Mouse (Mus musculus) embryonic facial prominence, embryonic 13.5 days (tissue): ENCODE measurements around the gene Cdk20. TPM values are rescaled to one million over a fixed set of nuclear protein-coding genes. Genes with fewer than 3 reads are reported as not detected.
A peak's percentile ranks its signal among the peaks of the same experiment; 100 is the strongest.

Experiments
- ATAC-seq: fragments of 200-750 bp; cut with Nextera tagmentation; 2 replicates; pipeline ENCODE4 v1.8.0; 2017; ENCODE audit warnings: low read depth; ENCODE audit not compliant: insufficient number of reproducible peaks, insufficient read depth, low FRiP score, low TSS enrichment
- H3K27ac ChIP-seq: fragments of 300-500 bp; sonication (generic); 2 replicates; pipeline ENCODE4 v1.5.1; 2015; ENCODE audit warnings: moderate library complexity, mild to moderate bottlenecking, inconsistent platforms
- H3K27me3 ChIP-seq: fragments of 300-500 bp; sonication (generic); 2 replicates; pipeline ENCODE4 v1.6.1; 2015; ENCODE audit warnings: mild to moderate bottlenecking, inconsistent platforms
- H3K36me3 ChIP-seq: fragments of 300-500 bp; sonication (generic); 2 replicates; pipeline ENCODE4 v1.6.1; 2015; ENCODE audit warnings: mild to moderate bottlenecking, inconsistent platforms
- H3K4me1 ChIP-seq: fragments of 300-500 bp; sonication (generic); 2 replicates; pipeline ENCODE4 v1.6.1; 2015; ENCODE audit warnings: inconsistent platforms
- H3K4me2 ChIP-seq: fragments of 300-500 bp; sonication (generic); 2 replicates; pipeline ENCODE4 v1.6.1; 2015; ENCODE audit warnings: moderate library complexity, mild to moderate bottlenecking, inconsistent platforms
- H3K4me3 ChIP-seq: fragments of 300-500 bp; sonication (generic); 2 replicates; pipeline ENCODE4 v1.5.1; 2015; ENCODE audit warnings: mild to moderate bottlenecking, inconsistent platforms
- H3K9ac ChIP-seq: fragments of 300-500 bp; sonication (generic); 2 replicates; pipeline ENCODE4 v1.6.1; 2015; ENCODE audit warnings: mild to moderate bottlenecking, inconsistent platforms
- H3K9me3 ChIP-seq: fragments of 300-500 bp; sonication (generic); 2 replicates; pipeline ENCODE4 v1.6.1; 2016; ENCODE audit warnings: inconsistent platforms
- WGBS: fragments of 180-500 bp; shearing (Covaris S2); methylation state at CpG from one replicate; pipeline ENCODE4 v1.1.7; 2015; ENCODE audit warnings: mixed read lengths; 5-methylcytosine and 5-hydroxymethylcytosine counted together
- polyA plus RNA-seq: library from polyadenylated mRNA; unstranded; fragments of >200 nt; fragmentation: Nextera tagmentation; extraction: Ambion mirVana; gene quantifications from 2 replicates; pipeline ENCODE4 v1.2.1, GENCODE M21; 2015

Gene Cdk20
- polyA plus RNA-seq = 15.8 and 16.6 TPM in 2 replicates

GRCm38 (mm10) chr13:64432017-64432995 is at the start of gene Cdk20:
TSS of gene Cdk20 (plus strand) at chr13:64432314.
- H3K27ac ChIP-seq = peak within 1 kb of the TSS; percentile 92
- peak within 1 kb of the TSS; percentile 69 for H3K4me3 ChIP-seq
- H3K9ac ChIP-seq = peak within 1 kb of the TSS; percentile 77
- ATAC-seq = peak; percentile 99
- H3K4me2 ChIP-seq = peak within 1 kb of the TSS; percentile 77
- 0 out of 2 replicates have a peak, but pooled peaks cover 4% of the 10 kb centered on the region for H3K36me3 ChIP-seq
- no peaks in the 10 kb centered on the region for H3K9me3 ChIP-seq
- under 1% methylated on average over 57 of the region's 57 CpGs for WGBS
- no peaks in the 10 kb centered on the region for H3K27me3 ChIP-seq
- peaks cover 12% of the 10 kb centered on the region for H3K4me1 ChIP-seq

GRCm38 (mm10) chr13:64384937-64385336 is 47.2 kb upstream of the Cdk20 start:
- no peak overlapping the region for H3K4me3 ChIP-seq
- H3K4me1 ChIP-seq = no peaks in the 10 kb centered on the region
- no peaks in the 10 kb centered on the region for H3K9me3 ChIP-seq
- H3K27ac ChIP-seq = no peak overlapping the region
- 89% methylated on average over 3 of the region's 3 CpGs for WGBS
- no peaks in the 10 kb centered on the region for H3K27me3 ChIP-seq
- H3K9ac ChIP-seq = no peak overlapping the region
- no peaks in the 10 kb centered on the region for H3K36me3 ChIP-seq
- H3K4me2 ChIP-seq = no peak overlapping the region
- ATAC-seq = no peak

- 54% methylated on average over 2 of the region's 2 CpGs for WGBS
- H3K27me3 ChIP-seq = no peaks in the 10 kb centered on the region
Measured at GRCm38 (mm10) chr13:64386048-64386447, 46.1 kb upstream of the Cdk20 start.

GRCm38 (mm10) chr13:64388415-64388814 is 43.7 kb upstream of the Cdk20 start:
- Histone ChIP-seq H3K27ac (no peak overlapping the region), H3K27me3 (no peaks in the 10 kb centered on the region), H3K36me3 (no peaks in the 10 kb centered on the region), H3K4me3 (no peak overlapping the region), H3K9me3 (no peaks in the 10 kb centered on the region), H3K9ac (no peak overlapping the region), H3K4me2 (no peak overlapping the region), H3K4me1 (no peaks in the 10 kb centered on the region)
- no peak for ATAC-seq
- 51% methylated on average over 4 of the region's 4 CpGs for WGBS

More at GRCm38 (mm10) chr13:64386048-64386447, 46.1 kb upstream of the Cdk20 start:
- Histone ChIP-seq H3K4me3 (no peak overlapping the region), H3K4me1 (no peaks in the 10 kb centered on the region), H3K9me3 (no peaks in the 10 kb centered on the region), H3K36me3 (no peaks in the 10 kb centered on the region), H3K4me2 (no peak overlapping the region), H3K9ac (no peak overlapping the region), H3K27ac (no peak overlapping the region)
- ATAC-seq = no peak

- no peaks in the 10 kb centered on the region for H3K36me3 ChIP-seq
- no peak overlapping the region for H3K27ac ChIP-seq
- H3K4me1 ChIP-seq = peaks cover 6% of the 10 kb centered on the region
- 68% methylated on average over 8 of the region's 8 CpGs for WGBS
- no peak overlapping the region for H3K9ac ChIP-seq
- no peak overlapping the region for H3K4me2 ChIP-seq
- no peaks in the 10 kb centered on the region for H3K9me3 ChIP-seq
- no peaks in the 10 kb centered on the region for H3K27me3 ChIP-seq
- H3K4me3 ChIP-seq = no peak overlapping the region
- no peak for ATAC-seq
Measured at GRCm38 (mm10) chr13:64396979-64397378, 35.1 kb upstream of the Cdk20 start.

- Histone ChIP-seq H3K4me1 (peaks cover 11% of the 10 kb centered on the region), H3K27me3 (no peaks in the 10 kb centered on the region), H3K27ac (no peak overlapping the region), H3K9me3 (no peaks in the 10 kb centered on the region), H3K4me2 (no peak overlapping the region), H3K9ac (no peak overlapping the region), H3K4me3 (no peak overlapping the region), H3K36me3 (no peaks in the 10 kb centered on the region)
- WGBS = 93% methylated on average over 1 of the region's 1 CpGs
- ATAC-seq = no peak
Measured at GRCm38 (mm10) chr13:64398065-64398464, 34.0 kb upstream of the Cdk20 start.

- H3K4me3 ChIP-seq = no peak overlapping the region
- H3K4me2 ChIP-seq = no peak overlapping the region
- no peaks in the 10 kb centered on the region for H3K36me3 ChIP-seq
- peaks cover 11% of the 10 kb centered on the region for H3K4me1 ChIP-seq
- H3K9ac ChIP-seq = no peak overlapping the region
- no peaks in the 10 kb centered on the region for H3K27me3 ChIP-seq
- ATAC-seq = no peak
- no peaks in the 10 kb centered on the region for H3K9me3 ChIP-seq
- 0 out of 2 replicates have a peak overlapping the region, but pooled peaks have one; percentile 52 for H3K27ac ChIP-seq
- 80% methylated on average over 3 of the region's 3 CpGs for WGBS
Measured at GRCm38 (mm10) chr13:64399906-64400305, 32.2 kb upstream of the Cdk20 start.

DNA sequence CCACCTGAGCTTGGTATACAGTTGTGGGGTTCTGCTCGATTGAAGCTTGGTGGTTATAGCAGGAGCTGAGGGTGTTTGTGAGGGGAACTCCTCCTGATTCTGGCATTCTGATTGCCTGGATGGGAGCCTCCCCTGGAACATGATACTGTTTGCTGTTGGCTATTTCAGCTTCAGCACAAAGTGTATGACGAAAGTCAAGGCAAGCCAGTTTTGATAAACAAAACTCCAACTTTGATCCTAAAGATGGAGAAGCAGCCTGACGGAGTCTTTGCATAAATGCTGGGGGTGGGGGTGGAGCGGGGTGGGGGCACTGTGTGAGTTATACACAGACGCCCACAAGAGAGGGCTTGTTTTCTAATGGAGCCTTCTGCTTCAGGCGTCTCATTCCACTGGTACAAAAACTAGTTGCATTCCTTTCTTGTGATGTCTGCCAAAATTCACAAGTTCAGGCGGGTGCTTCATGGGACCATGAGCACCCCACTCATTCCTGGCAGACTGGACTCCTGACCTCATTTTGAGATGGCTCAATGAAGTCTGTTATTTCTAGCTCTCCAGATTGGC is 31.2 kb upstream of the Cdk20 start:
- Histone ChIP-seq H3K9ac (no peak overlapping the region), H3K27ac (peak overlapping the region; percentile 52), H3K27me3 (no peaks in the 10 kb centered on the region), H3K36me3 (no peaks in the 10 kb centered on the region), H3K9me3 (no peaks in the 10 kb centered on the region), H3K4me3 (no peak overlapping the region), H3K4me2 (peak overlapping the region; percentile 33), H3K4me1 (peaks cover 11% of the 10 kb centered on the region)
- WGBS = 24% methylated on average over 7 of the region's 7 CpGs
- peak; percentile 69 for ATAC-seq

DNA sequence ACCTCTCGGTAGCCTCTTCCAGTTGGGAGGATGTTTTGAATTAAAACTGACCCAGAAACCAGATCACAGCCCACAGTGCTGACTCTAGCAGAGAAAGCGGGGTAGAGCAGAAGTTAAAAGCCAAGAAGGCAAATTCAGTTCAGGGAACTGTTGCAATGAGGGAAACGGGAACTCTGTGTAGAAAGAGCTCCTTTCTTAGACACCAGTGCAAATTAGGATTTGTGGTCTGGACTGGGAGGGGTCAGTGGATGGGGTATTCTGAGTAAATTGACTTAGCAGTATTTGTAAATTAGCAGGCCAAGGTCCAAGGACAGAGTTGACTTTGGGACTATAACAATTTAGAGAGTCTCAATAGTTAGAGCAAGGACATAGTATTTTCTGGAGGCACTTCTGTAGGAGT is 30.1 kb upstream of the Cdk20 start:
- WGBS = 44% methylated on average over 3 of the region's 3 CpGs
- H3K9me3 ChIP-seq = no peaks in the 10 kb centered on the region
- ATAC-seq = no peak
- no peak overlapping the region for H3K9ac ChIP-seq
- no peaks in the 10 kb centered on the region for H3K36me3 ChIP-seq
- H3K27me3 ChIP-seq = no peaks in the 10 kb centered on the region
- peak overlapping the region; percentile 29; the same call in 1 of the 2 replicates for H3K27ac ChIP-seq
- H3K4me2 ChIP-seq = no peak overlapping the region
- H3K4me3 ChIP-seq = no peak overlapping the region
- H3K4me1 ChIP-seq = peaks cover 11% of the 10 kb centered on the region

DNA sequence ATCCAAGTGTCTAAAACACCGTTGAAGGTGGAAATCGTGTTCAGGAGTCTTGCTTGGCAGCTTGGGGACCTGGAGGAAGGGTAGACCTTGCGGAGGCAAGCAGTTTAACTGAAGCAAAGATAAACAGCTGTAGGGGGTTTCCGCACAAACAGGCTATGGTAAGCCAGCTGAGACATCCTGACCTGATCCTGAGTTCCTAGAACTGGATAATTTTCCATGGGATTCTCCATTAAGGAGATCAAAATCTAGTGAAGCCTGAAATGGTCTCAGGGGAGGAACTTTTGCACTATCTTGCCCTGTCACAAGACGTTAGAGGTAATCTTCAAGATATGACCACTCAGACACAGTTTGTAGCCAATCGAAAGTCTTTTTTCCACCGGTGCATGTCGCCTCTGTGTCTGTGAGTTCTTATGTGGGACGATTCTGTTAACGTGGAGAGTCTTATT is 29.6 kb upstream of the Cdk20 start:
- H3K27ac ChIP-seq = peak overlapping the region; percentile 29; the same call in 1 of the 2 replicates
- no peaks in the 10 kb centered on the region for H3K9me3 ChIP-seq
- no peak overlapping the region for H3K4me2 ChIP-seq
- no peak for ATAC-seq
- WGBS = 79% methylated on average over 10 of the region's 10 CpGs
- no peak overlapping the region for H3K9ac ChIP-seq
- no peak overlapping the region for H3K4me3 ChIP-seq
- H3K4me1 ChIP-seq = peaks cover 11% of the 10 kb centered on the region
- no peaks in the 10 kb centered on the region for H3K27me3 ChIP-seq
- H3K36me3 ChIP-seq = no peaks in the 10 kb centered on the region

DNA sequence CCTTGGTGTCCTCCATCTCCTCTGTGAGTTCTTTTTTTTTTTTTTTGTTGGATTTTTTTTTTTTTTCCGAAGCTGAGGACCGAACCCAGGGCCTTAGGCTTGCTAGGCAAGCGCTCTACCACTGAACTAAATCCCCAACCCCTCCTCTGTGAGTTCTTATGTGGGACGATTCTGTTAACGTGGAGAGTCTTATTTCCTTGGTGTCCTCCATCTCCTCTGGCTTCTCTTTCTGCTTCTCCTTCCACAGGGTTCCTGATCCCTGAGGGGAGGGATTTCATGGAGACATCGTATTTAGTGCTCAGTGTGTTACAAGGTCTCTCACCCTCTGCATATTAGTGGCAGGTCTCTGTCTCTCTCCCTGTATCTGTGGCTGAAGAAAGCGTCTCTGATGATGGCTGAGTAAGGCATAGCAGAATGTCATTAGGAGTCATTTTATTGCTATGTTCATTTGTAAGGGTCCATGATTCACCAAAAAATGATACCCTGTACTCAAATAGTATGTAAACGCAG is 29.1 kb upstream of the Cdk20 start:
- H3K4me2 ChIP-seq = no peak overlapping the region
- peaks cover 11% of the 10 kb centered on the region for H3K4me1 ChIP-seq
- H3K9me3 ChIP-seq = no peaks in the 10 kb centered on the region
- 85% methylated on average over 8 of the region's 8 CpGs for WGBS
- no peak for ATAC-seq
- no peaks in the 10 kb centered on the region for H3K36me3 ChIP-seq
- H3K4me3 ChIP-seq = no peak overlapping the region
- H3K9ac ChIP-seq = no peak overlapping the region
- no peaks in the 10 kb centered on the region for H3K27me3 ChIP-seq
- no peak overlapping the region for H3K27ac ChIP-seq
